Mouse (Mus musculus) frontal cortex, adult 2 months (tissue): ENCODE measurements at regions not wholly inside any gene's neighbourhood (a gene's known extent, or its start where the extent isn't known, plus 50 kb on each side); places are given as distances from the start of the nearest gene placed in this dataset.
A peak's percentile ranks its signal among the peaks of the same experiment; 100 is the strongest.

Experiments
- DNase-seq, 2 experiments: peaks; one replicate each; pipeline ENCODE4 v3.0.0; 2022; ENCODE audit warnings: low spot score in 1 of 2; ENCODE audit errors: extremely low spot score in 1 of 2

GRCm38 (mm10) chr12:68584786-68585523 lies 574.0 kb downstream of the Rps29 start:
- DNase-seq = no peak

GRCm38 (mm10) chr12:68579909-68580308 lies 579.1 kb downstream of the Rps29 start:
- DNase-seq = no peak

- no peak for DNase-seq
Measured at GRCm38 (mm10) chr12:68577453-68577852, 581.5 kb downstream of the Rps29 start.

GRCm38 (mm10) chr12:68576855-68577254 lies 582.1 kb downstream of the Rps29 start:
- no peak for DNase-seq

- DNase-seq = no peak
Measured at GRCm38 (mm10) chr12:68554943-68555627, 603.9 kb downstream of the Rps29 start.

GRCm38 (mm10) chr12:68554292-68554691 lies 604.7 kb downstream of the Rps29 start:
- no peak for DNase-seq

GRCm38 (mm10) chr12:68541811-68542210 lies 617.2 kb downstream of the Rps29 start:
- DNase-seq = peak in 1 of 2 experiments; percentile 7

- DNase-seq = peak in 1 of 2 experiments; percentile 9
Measured at GRCm38 (mm10) chr12:68500794-68501193, 658.2 kb downstream of the Rps29 start.

GRCm38 (mm10) chr12:68463032-68463431 lies 696.0 kb downstream of the Rps29 start:
- peak; percentile 2 to 28 for DNase-seq

GRCm38 (mm10) chr12:68458196-68458595 lies 700.8 kb downstream of the Rps29 start:
- DNase-seq = no peak

GRCm38 (mm10) chr12:68426601-68427000 lies 732.4 kb downstream of the Rps29 start:
- no peak for DNase-seq

- DNase-seq = no peak
Measured at GRCm38 (mm10) chr12:68425006-68425405, 734.0 kb downstream of the Rps29 start.
